Mouse (Mus musculus) kidney, postnatal 25 days (tissue): ENCODE measurements at regions not wholly inside any gene's neighbourhood (a gene's known extent, or its start where the extent isn't known, plus 50 kb on each side); places are given as distances from the start of the nearest gene placed in this dataset.
A peak's percentile ranks its signal among the peaks of the same experiment; 100 is the strongest.
"Not testable (repeated sequence)": the region's sequence is repeated elsewhere in the genome, so short reads cannot be mapped to it uniquely, and the experiment has no call there.

Experiments used
- DNase-seq, 2 experiments: peaks; one replicate each; pipeline ENCODE4 v3.0.0; 2021; ENCODE audit warnings: mixed read lengths in 2 of 2

GRCm38 (mm10) chr10:26585106-26585505, 168.1 kb upstream of the Arhgap18 start:
- no peak for DNase-seq

- DNase-seq = not testable (repeated sequence)
Observed at GRCm38 (mm10) chr10:26607081-26607480, 146.1 kb upstream of the Arhgap18 start.

- DNase-seq = no peak
Observed at GRCm38 (mm10) chr10:26611246-26611645, 142.0 kb upstream of the Arhgap18 start.

- DNase-seq = no peak
Observed at GRCm38 (mm10) chr10:26630196-26630760, 122.9 kb upstream of the Arhgap18 start.

GRCm38 (mm10) chr10:26632266-26632665, 121.0 kb upstream of the Arhgap18 start:
- DNase-seq = no peak

- no peak for DNase-seq
Observed at GRCm38 (mm10) chr10:26637459-26637858, 115.8 kb upstream of the Arhgap18 start.

GRCm38 (mm10) chr10:26638056-26638455, 115.2 kb upstream of the Arhgap18 start:
- no peak for DNase-seq

GRCm38 (mm10) chr10:26639118-26639517, 114.1 kb upstream of the Arhgap18 start:
- DNase-seq = no peak

GRCm38 (mm10) chr10:26653103-26653502, 100.1 kb upstream of the Arhgap18 start:
- no peak for DNase-seq

- no peak for DNase-seq
Observed at GRCm38 (mm10) chr10:26664270-26664669, 89.0 kb upstream of the Arhgap18 start.

- DNase-seq = no peak
Observed at GRCm38 (mm10) chr10:26679500-26680227, 73.6 kb upstream of the Arhgap18 start.

- no peak for DNase-seq
Observed at GRCm38 (mm10) chr10:26694761-26695160, 58.5 kb upstream of the Arhgap18 start.

GRCm38 (mm10) chr10:26695212-26695933, 57.8 kb upstream of the Arhgap18 start:
- peak in 1 of 2 experiments; percentile 31 for DNase-seq
